Mouse (Mus musculus) cerebellum, adult 9-10 months (tissue): ENCODE results near the gene Olfr1469.
"Not testable (repeated sequence)": the region's sequence is repeated elsewhere in the genome, so short reads cannot be mapped to it uniquely, and the experiment has no call there.

Experiments used
- DNase-seq: peaks from one replicate; pipeline ENCODE4 v3.0.0; 2022

The Olfr1469 gene

DNA sequence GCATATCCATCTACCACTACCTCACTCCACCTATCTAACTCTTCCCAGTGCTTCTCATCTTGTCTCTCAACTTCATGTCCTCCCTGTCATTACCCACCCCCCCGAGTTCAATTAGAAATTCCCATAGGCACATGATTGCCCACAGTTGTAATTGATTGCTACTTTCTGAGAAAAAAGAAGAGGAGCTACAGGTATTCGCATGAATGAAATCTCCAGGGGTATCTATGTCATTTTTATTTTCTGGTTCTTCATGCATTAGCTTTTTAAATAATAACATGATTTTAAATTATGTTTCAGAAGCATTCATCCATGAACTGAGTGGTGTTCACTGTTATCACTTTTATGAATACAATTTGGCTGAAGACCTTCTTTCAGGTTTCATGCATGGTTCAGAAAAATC, at the start of gene Olfr1469:
Gene Olfr1469 (plus strand): TSS at position 301 of the 400 bp plus-strand sequence.
- no peak for DNase-seq

DNA sequence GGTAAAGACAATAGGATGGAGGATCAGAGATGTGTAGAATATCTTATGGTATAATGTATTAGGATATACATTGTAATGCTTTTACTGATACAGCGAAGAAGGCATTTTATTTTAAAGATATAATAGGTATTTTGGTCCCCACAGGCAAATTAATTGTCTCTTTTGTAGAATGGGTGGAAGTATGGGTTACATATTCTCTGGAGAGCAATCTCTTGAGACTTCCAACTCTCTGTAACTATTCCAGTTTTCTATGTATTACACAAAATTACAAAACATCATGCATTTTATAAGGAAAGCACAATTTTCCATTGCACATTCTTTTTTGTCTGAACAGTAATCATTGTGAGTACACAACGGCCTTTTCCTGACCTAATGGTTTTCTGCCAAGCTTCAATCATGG, 45.7 kb upstream of the Olfr1469 start, which contains the start of gene Olfr1467:
Gene Olfr1467 (plus strand): TSS at position 301 of the 400 bp plus-strand sequence.
- no peak for DNase-seq

DNA sequence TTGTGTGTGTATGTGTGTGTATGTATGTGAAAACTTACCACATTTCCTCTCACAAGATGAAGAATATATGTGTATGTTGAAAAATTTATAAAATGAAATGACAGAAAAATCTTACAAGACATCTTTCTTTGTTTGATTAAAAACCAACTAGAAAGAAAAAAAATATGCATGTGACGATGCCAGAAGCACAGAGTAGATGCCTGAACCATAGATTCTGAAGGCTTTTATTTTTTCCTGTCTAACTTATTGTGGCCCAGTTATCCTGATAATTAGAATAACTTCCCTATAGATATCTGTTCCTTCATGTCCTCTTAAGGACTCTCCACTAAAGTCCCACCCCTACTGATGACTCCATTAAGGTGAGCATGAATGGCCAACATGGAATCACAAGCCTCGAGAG, 35.5 kb downstream of the Olfr1469 start, which contains the start of gene Olfr1471:
Gene Olfr1471 (plus strand): TSS at position 301 of the 400 bp plus-strand sequence.
- DNase-seq, result not testable (repeated sequence)

DNA sequence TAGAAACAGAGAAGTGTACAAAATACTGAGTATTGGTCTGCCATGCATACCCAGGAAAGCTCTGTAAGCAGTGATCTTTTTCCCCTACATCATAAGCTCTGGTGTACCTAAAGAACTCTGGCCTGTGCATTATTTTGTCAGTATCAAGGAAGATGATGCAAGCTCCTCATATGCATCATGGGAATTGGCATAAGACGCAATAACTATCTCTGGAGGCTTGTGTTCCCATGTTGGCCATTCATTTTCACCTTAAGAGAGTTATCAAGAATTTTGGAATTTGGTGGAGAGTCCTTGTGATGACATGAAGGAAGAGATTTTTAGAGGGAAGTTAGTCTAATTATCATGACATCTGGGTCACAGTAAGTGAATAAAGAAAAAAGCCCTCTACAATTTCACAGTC, 48.3 kb downstream of the Olfr1469 start, which contains the start of gene Olfr1472:
Gene Olfr1472 (minus strand): TSS at position 101 of the 400 bp plus-strand sequence.
- DNase-seq, result no peak
